Mouse (Mus musculus) forebrain, postnatal 0 days (tissue): ENCODE data around the gene Ipo4. TPM values are rescaled to one million over a fixed set of nuclear protein-coding genes. Genes with fewer than 3 reads are reported as not detected.

Experiments used
- ATAC-seq: fragments of 200-750 bp; cut with Nextera tagmentation; 2 replicates; pipeline ENCODE4 v1.8.0; 2017; ENCODE audit warnings: mild to moderate bottlenecking, moderate library complexity
- DNase-seq: peaks from one replicate; pipeline ENCODE4 v3.0.0-alpha.2; 2015
- H3K27ac ChIP-seq: fragments of 300-500 bp; sonication (generic); 2 replicates; pipeline ENCODE4 v1.5.1; 2014; ENCODE audit warnings: low read depth, mild to moderate bottlenecking, antibody characterized with exemption, low read length, moderate library complexity, mixed read lengths
- H3K27me3 ChIP-seq: fragments of 300-500 bp; sonication (generic); 2 replicates; pipeline ENCODE4 v1.6.1; 2014; ENCODE audit warnings: mild to moderate bottlenecking, low read length, mixed read lengths; ENCODE audit not compliant: insufficient read depth
- H3K36me3 ChIP-seq: fragments of 300-500 bp; sonication (generic); 2 replicates; pipeline ENCODE4 v1.6.1; 2014; ENCODE audit warnings: mild to moderate bottlenecking, moderate library complexity; ENCODE audit not compliant: insufficient read depth
- H3K4me1 ChIP-seq: fragments of 300-500 bp; sonication (generic); 2 replicates; pipeline ENCODE4 v1.6.1; 2014; ENCODE audit warnings: antibody characterized with exemption; ENCODE audit not compliant: insufficient read depth
- H3K4me2 ChIP-seq: fragments of 300-500 bp; sonication (generic); 2 replicates; pipeline ENCODE4 v1.6.1; 2014; ENCODE audit warnings: low read depth, mild to moderate bottlenecking, moderate library complexity
- H3K4me3 ChIP-seq: fragments of 300-500 bp; sonication (generic); 2 replicates; pipeline ENCODE4 v1.5.1; 2014; ENCODE audit warnings: low read depth, low read length, mixed read lengths
- H3K9ac ChIP-seq: fragments of 300-500 bp; sonication (generic); 2 replicates; pipeline ENCODE4 v1.6.1; 2014; ENCODE audit warnings: mild to moderate bottlenecking
- H3K9me3 ChIP-seq: fragments of 300-500 bp; sonication (generic); 2 replicates; pipeline ENCODE4 v1.6.1; 2016; ENCODE audit warnings: low read length
- CTCF ChIP-seq: sonication (generic); IDR thresholded peaks from 2 replicates; pipeline ENCODE4 v1.5.1; 2016; ENCODE audit warnings: antibody characterized with exemption, control low read depth, low read depth
- WGBS: fragments of 180-500 bp; shearing (Covaris S2); extraction: QIAGEN DNeasy Blood & Tissue Kit; methylation state at CpG from one replicate; pipeline ENCODE4 v1.1.7; 2014; 5-methylcytosine and 5-hydroxymethylcytosine counted together
- polyA plus RNA-seq: library from polyadenylated mRNA; unstranded; fragments of >200 nt; fragmentation: Nextera tagmentation; extraction: Ambion mirVana; gene quantifications from 2 replicates; pipeline ENCODE4 v1.2.1, GENCODE M21; 2015
- total RNA-seq: library from RNA; depleted of rRNA; stranded (reverse); fragments of >200 nt; gene quantifications from 2 replicates; pipeline ENCODE4 v1.2.3, GENCODE M21; 2014; rRNA removed

The Ipo4 gene
- total and polyA plus RNA-seq, 2 experiments from 2014 or later: 90.9 to 92.0 TPM

DNA sequence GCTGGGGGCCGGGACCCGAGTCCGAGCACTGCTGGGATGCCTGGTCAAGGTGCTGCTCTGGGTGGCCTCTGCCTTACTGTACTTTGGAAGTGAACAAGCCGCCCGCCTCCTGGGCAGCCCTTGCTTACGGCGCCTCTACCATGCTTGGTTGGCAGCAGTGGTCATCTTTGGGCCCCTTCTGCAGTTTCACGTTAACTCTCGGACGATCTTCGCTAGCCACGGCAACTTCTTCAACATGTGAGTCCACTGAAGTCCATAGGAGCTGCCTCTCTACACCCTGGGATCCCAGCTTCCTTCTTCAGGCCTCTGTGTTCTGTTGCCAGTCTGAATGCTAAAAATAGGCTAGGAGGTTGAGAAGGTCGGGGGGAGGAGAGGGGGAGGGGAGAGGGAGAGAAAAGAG, 60.0 kb downstream of the Ipo4 start:
- H3K4me2 ChIP-seq: no peak overlapping the region
- no peak overlapping the region for H3K9ac ChIP-seq
- H3K36me3 ChIP-seq: peaks cover 10% of the 10 kb centered on the region; the same call in 1 of the 2 replicates
- ATAC-seq (no peak), DNase-seq (no peak)
- H3K4me3 ChIP-seq: no peak overlapping the region
- no peaks in the 10 kb centered on the region; the same call in 1 of the 2 replicates for H3K4me1 ChIP-seq
- no peak overlapping the region for H3K27ac ChIP-seq
- H3K9me3 ChIP-seq: no peaks in the 10 kb centered on the region
- WGBS: 81% methylated on average over 13 of the region's 13 CpGs
- no peak for TF ChIP-seq CTCF
- H3K27me3 ChIP-seq: no peaks in the 10 kb centered on the region

Other genes starting within 250 kb of the Ipo4 start
Only the 30 nearest of the 34 such genes appear.
- gene Dhrs4, start 157.2 kb downstream of the Ipo4 start, total RNA-seq: 11.9 and 14.8 TPM in 2 replicates
- gene Dhrs4, start 157.2 kb downstream of the Ipo4 start, polyA plus RNA-seq: 20.9 and 22.2 TPM in 2 replicates
- 91.4 and 129 TPM in 2 replicates for gene Carmil3, start 145.3 kb downstream of the Ipo4 start, total RNA-seq
- gene Carmil3, start 145.3 kb downstream of the Ipo4 start, polyA plus RNA-seq: 13.2 and 19.5 TPM in 2 replicates
- gene Cpne6, start 125.5 kb downstream of the Ipo4 start, total RNA-seq: 32.5 and 39.6 TPM in 2 replicates
- gene Cpne6, start 125.5 kb downstream of the Ipo4 start, polyA plus RNA-seq: 48.7 and 49.9 TPM in 2 replicates
- gene Nrl, start 111.0 kb downstream of the Ipo4 start, total RNA-seq: 2.0 and 2.7 TPM in 2 replicates
- 0.21 TPM in 1 of 2 replicates, not detected in the other for gene Nrl, start 111.0 kb downstream of the Ipo4 start, polyA plus RNA-seq
- 23.6 and 24.5 TPM in 2 replicates for gene Pck2, start 95.7 kb downstream of the Ipo4 start, total RNA-seq
- gene Pck2, start 95.7 kb downstream of the Ipo4 start, polyA plus RNA-seq: 9.8 and 12.5 TPM in 2 replicates
- 101 and 104 TPM in 2 replicates for gene Dcaf11, start 76.0 kb downstream of the Ipo4 start, total RNA-seq
- 89.4 and 103 TPM in 2 replicates for gene Dcaf11, start 76.0 kb downstream of the Ipo4 start, polyA plus RNA-seq
- gene A730061H03Rik, start 75.6 kb downstream of the Ipo4 start, total RNA-seq: not detected in 2 replicates
- not detected in 2 replicates for gene A730061H03Rik, start 75.6 kb downstream of the Ipo4 start, polyA plus RNA-seq
- 0.23 TPM in 1 of 2 replicates, not detected in the other for gene Fitm1, start 60.3 kb downstream of the Ipo4 start, total RNA-seq
- 0.20 and 0.22 TPM in 2 replicates for gene Fitm1, start 60.3 kb downstream of the Ipo4 start, polyA plus RNA-seq
- 136 and 138 TPM in 2 replicates for gene Psme1, start 57.8 kb downstream of the Ipo4 start, total RNA-seq
- 219 and 238 TPM in 2 replicates for gene Psme1, start 57.8 kb downstream of the Ipo4 start, polyA plus RNA-seq
- 25.2 and 31.5 TPM in 2 replicates for gene Emc9, start 50.7 kb downstream of the Ipo4 start, total RNA-seq
- 53.2 and 55.6 TPM in 2 replicates for gene Emc9, start 50.7 kb downstream of the Ipo4 start, polyA plus RNA-seq
- gene Psme2, start 44.8 kb downstream of the Ipo4 start, total RNA-seq: 76.2 and 137 TPM in 2 replicates
- 171 and 193 TPM in 2 replicates for gene Psme2, start 44.8 kb downstream of the Ipo4 start, polyA plus RNA-seq
- gene Rnf31, start 44.2 kb downstream of the Ipo4 start, total RNA-seq: 13.5 and 24.2 TPM in 2 replicates
- 17.0 and 18.9 TPM in 2 replicates for gene Rnf31, start 44.2 kb downstream of the Ipo4 start, polyA plus RNA-seq
- 16.8 and 18.1 TPM in 2 replicates for gene Irf9, start 32.4 kb downstream of the Ipo4 start, total RNA-seq
- 5.6 and 7.0 TPM in 2 replicates for gene Irf9, start 32.4 kb downstream of the Ipo4 start, polyA plus RNA-seq
- gene Rec8, start 17.9 kb downstream of the Ipo4 start, total RNA-seq: 8.5 and 9.2 TPM in 2 replicates
- 5.9 and 7.2 TPM in 2 replicates for gene Rec8, start 17.9 kb downstream of the Ipo4 start, polyA plus RNA-seq
- gene Gm49378, start 1.9 kb upstream of the Ipo4 start, total RNA-seq: 2.1 and 6.4 TPM in 2 replicates
- 0.97 and 1.0 TPM in 2 replicates for gene Gm49378, start 1.9 kb upstream of the Ipo4 start, polyA plus RNA-seq
- gene Tm9sf1, start 7.8 kb upstream of the Ipo4 start, total RNA-seq: 26.5 and 33.4 TPM in 2 replicates
- gene Tm9sf1, start 7.8 kb upstream of the Ipo4 start, polyA plus RNA-seq: 36.0 and 48.4 TPM in 2 replicates
- gene Tssk4, start 14.2 kb upstream of the Ipo4 start, total RNA-seq: 0.43 and 0.46 TPM in 2 replicates
- gene Tssk4, start 14.2 kb upstream of the Ipo4 start, polyA plus RNA-seq: 0.22 and 0.23 TPM in 2 replicates
- 50.8 and 51.5 TPM in 2 replicates for gene Mdp1, start 24.6 kb upstream of the Ipo4 start, total RNA-seq
- 60.0 and 63.5 TPM in 2 replicates for gene Mdp1, start 24.6 kb upstream of the Ipo4 start, polyA plus RNA-seq
- 19.9 and 26.9 TPM in 2 replicates for gene Gmpr2, start 36.0 kb upstream of the Ipo4 start, total RNA-seq
- gene Gmpr2, start 36.0 kb upstream of the Ipo4 start, polyA plus RNA-seq: 37.3 and 40.9 TPM in 2 replicates
- 132 and 192 TPM in 2 replicates for gene Nedd8, start 36.2 kb upstream of the Ipo4 start, total RNA-seq
- gene Nedd8, start 36.2 kb upstream of the Ipo4 start, polyA plus RNA-seq: 593 and 742 TPM in 2 replicates
- gene Tinf2, start 45.9 kb upstream of the Ipo4 start, total RNA-seq: 16.9 and 26.3 TPM in 2 replicates
- gene Tinf2, start 45.9 kb upstream of the Ipo4 start, polyA plus RNA-seq: 18.8 and 21.5 TPM in 2 replicates
- 0.05 and 0.15 TPM in 2 replicates for gene Tgm1, start 78.0 kb upstream of the Ipo4 start, total RNA-seq
- gene Tgm1, start 78.0 kb upstream of the Ipo4 start, polyA plus RNA-seq: 0.15 and 0.21 TPM in 2 replicates
- gene Rabggta, start 86.3 kb upstream of the Ipo4 start, total RNA-seq: 72.8 and 73.3 TPM in 2 replicates
- gene Rabggta, start 86.3 kb upstream of the Ipo4 start, polyA plus RNA-seq: 49.4 and 56.9 TPM in 2 replicates
- 70.4 and 83.8 TPM in 2 replicates for gene Dhrs1, start 109.7 kb upstream of the Ipo4 start, total RNA-seq
- 83.3 and 86.0 TPM in 2 replicates for gene Dhrs1, start 109.7 kb upstream of the Ipo4 start, polyA plus RNA-seq
- gene Nop9, start 109.7 kb upstream of the Ipo4 start, total RNA-seq: 23.3 and 34.7 TPM in 2 replicates
- 21.4 and 25.6 TPM in 2 replicates for gene Nop9, start 109.7 kb upstream of the Ipo4 start, polyA plus RNA-seq
- gene Cideb, start 122.5 kb upstream of the Ipo4 start, total RNA-seq: 0.23 and 0.43 TPM in 2 replicates
- gene Cideb, start 122.5 kb upstream of the Ipo4 start, polyA plus RNA-seq: 0.20 and 0.54 TPM in 2 replicates
- 0.38 TPM in 2 replicates for gene Ltb4r2, start 125.5 kb upstream of the Ipo4 start, total RNA-seq
- gene Ltb4r2, start 125.5 kb upstream of the Ipo4 start, polyA plus RNA-seq: 0.65 and 1.1 TPM in 2 replicates
- gene Ltb4r1, start 130.0 kb upstream of the Ipo4 start, total RNA-seq: 0.38 and 0.48 TPM in 2 replicates
- gene Ltb4r1, start 130.0 kb upstream of the Ipo4 start, polyA plus RNA-seq: 0.90 and 0.99 TPM in 2 replicates
- 1.6 and 3.6 TPM in 2 replicates for gene Adcy4, start 148.1 kb upstream of the Ipo4 start, total RNA-seq
- 1.6 and 1.7 TPM in 2 replicates for gene Adcy4, start 148.1 kb upstream of the Ipo4 start, polyA plus RNA-seq
- 0.46 and 0.90 TPM in 2 replicates for gene Ripk3, start 152.9 kb upstream of the Ipo4 start, total RNA-seq
- gene Ripk3, start 152.9 kb upstream of the Ipo4 start, polyA plus RNA-seq: 0.86 and 2.0 TPM in 2 replicates